Mouse (Mus musculus) kidney, adult 2 months (tissue): ENCODE measurements around the gene Spata31d1d.

ENCODE experiments used
- CTCF ChIP-seq: fragments of 200-500 bp; conservative IDR thresholded peaks from 2 replicates; pipeline ENCODE4 v1.5.1; 2011; ENCODE audit warnings: low read depth, mild to moderate bottlenecking, control low read depth, low read length, moderate library complexity, mixed read lengths; ENCODE audit not compliant: insufficient read depth, insufficient read length
- POLR2A ChIP-seq: fragments of 200-500 bp; IDR thresholded peaks from one replicate; pipeline ENCODE4 v1.6.1; 2011; ENCODE audit warnings: low read depth, low read length, control low read depth

GRCm38 (mm10) chr13:59695781-59696180 lies 35.8 kb downstream of the Spata31d1d start:
- TF ChIP-seq CTCF, result no peak
- TF ChIP-seq POLR2A, result no peak
